Comparison of ENCODE assay signal across 8 mouse cellular contexts in genomic region chr10:128344568-128345275, GRCm38 (mm10). TPM values are rescaled to one million over a fixed set of nuclear protein-coding genes. Genes with fewer than 3 reads are reported as not detected.
DNase-seq lines count a peak whose midpoint lies in the region; ATAC-seq and TF ChIP-seq lines count a peak whose summit lies in the region.

No protein-coding gene starts in this region.

- no peaks in the 10 kb centered on the region for H3K36me3 ChIP-seq in hindbrain, embryonic 15.5 days
- H3K36me3 ChIP-seq in hindbrain, embryonic 10.5 days, result peaks cover 58% of the 10 kb centered on the region
- no peaks in the 10 kb centered on the region for H3K36me3 ChIP-seq in forebrain, postnatal 0 days (ENCODE audit: insufficient read depth)

- H3K9me3 ChIP-seq in hindbrain, embryonic 15.5 days, result no peaks in the 10 kb centered on the region
- no peaks in the 10 kb centered on the region for H3K9me3 ChIP-seq in hindbrain, embryonic 10.5 days
- no peaks in the 10 kb centered on the region for H3K9me3 ChIP-seq in forebrain, postnatal 0 days (ENCODE audit: low read length)

- peak overlapping the region; percentile 47 for H3K27ac ChIP-seq in hindbrain, embryonic 15.5 days (replicated peaks)
- no peak overlapping the region for H3K27ac ChIP-seq in hindbrain, embryonic 10.5 days
- no peak overlapping the region; the same call in 1 of the 2 replicates for H3K27ac ChIP-seq in forebrain, postnatal 0 days (ENCODE audit: low read depth, low read length)

- no peak overlapping the region for H3K4me2 ChIP-seq in hindbrain, embryonic 15.5 days
- no peak overlapping the region for H3K4me2 ChIP-seq in forebrain, postnatal 0 days (ENCODE audit: low read depth)

- no peak overlapping the region for H3K9ac ChIP-seq in hindbrain, embryonic 15.5 days
- H3K9ac ChIP-seq in forebrain, postnatal 0 days, result no peak overlapping the region

- 57% methylated on average over 7 of the region's 7 CpGs for WGBS in hindbrain, embryonic 15.5 days
- WGBS in hindbrain, embryonic 10.5 days, result 83% methylated on average over 7 of the region's 7 CpGs
- 35% methylated on average over 7 of the region's 7 CpGs for WGBS in forebrain, postnatal 0 days

- no peak for DNase-seq in hindbrain, embryonic 10.5 days (ENCODE audit: low spot score)
- peak; percentile 87 for DNase-seq in adrenal gland, postnatal 10 days
- peak; percentile 52 for DNase-seq in forebrain, postnatal 0 days
- peak; percentile 59 to 75 for DNase-seq in left cerebral cortex, adult 9 months (ENCODE audit: low spot score in 2 of 2)
- peak; percentile 73 to 74 for DNase-seq in spleen, postnatal 4 days (ENCODE audit: low spot score in 2 of 2)

- TF ChIP-seq CTCF in forebrain, postnatal 0 days (IDR thresholded peaks at IDR 0.05; ENCODE audit: low read depth), result no peak

- peak; percentile 29; the same call in 1 of the 2 replicates for ATAC-seq in hindbrain, embryonic 15.5 days (ENCODE audit: low FRiP score, low read depth)
- ATAC-seq in forebrain, postnatal 0 days, result peak; percentile 76
- peak; percentile 88 to 97 for ATAC-seq in hematopoietic stem cell, adult 5-6 weeks (replicated peaks in 1 of 2; ENCODE audit: insufficient read depth in 1 of 2, low FRiP score in 2 of 2, low TSS enrichment in 1 of 2, low read depth in 1 of 2, poor library complexity in 2 of 2, severe bottlenecking in 2 of 2)
- ATAC-seq in megakaryocyte-erythroid progenitor cell, adult 5-6 weeks (replicated peaks; ENCODE audit: low FRiP score, low TSS enrichment, poor library complexity, severe bottlenecking), result peak; percentile 96

- peaks cover 19% of the 10 kb centered on the region for H3K4me1 ChIP-seq in hindbrain, embryonic 15.5 days (replicated peaks)
- H3K4me1 ChIP-seq in hindbrain, embryonic 10.5 days (replicated peaks), result peaks cover 7% of the 10 kb centered on the region; the same call in 1 of the 2 replicates
- no peaks in the 10 kb centered on the region for H3K4me1 ChIP-seq in forebrain, postnatal 0 days (ENCODE audit: insufficient read depth)

- H3K27me3 ChIP-seq in hindbrain, embryonic 15.5 days, result no peaks in the 10 kb centered on the region
- no peaks in the 10 kb centered on the region for H3K27me3 ChIP-seq in hindbrain, embryonic 10.5 days (ENCODE audit: insufficient read depth, poor library complexity, severe bottlenecking)
- no peaks in the 10 kb centered on the region for H3K27me3 ChIP-seq in forebrain, postnatal 0 days (ENCODE audit: insufficient read depth, low read length)

- H3K4me3 ChIP-seq in hindbrain, embryonic 15.5 days, result no peak overlapping the region
- no peak overlapping the region for H3K4me3 ChIP-seq in hindbrain, embryonic 10.5 days
- no peak overlapping the region for H3K4me3 ChIP-seq in forebrain, postnatal 0 days (ENCODE audit: low read depth, low read length)

RNA-seq across cellular contexts. Expression of gene Cs, which starts 7.2 kb away (rescaled TPM):
- polyA plus RNA-seq in hindbrain, embryonic 15.5 days (2015; fragmentation: Nextera tagmentation; extraction: Ambion mirVana), result 267 and 278 TPM in 2 replicates
- 231 and 232 TPM in 2 replicates for polyA plus RNA-seq in hindbrain, embryonic 10.5 days (2016; fragmentation: Nextera tagmentation; extraction: Ambion mirVana)
- total RNA-seq in adrenal gland, postnatal 10 days (2021), result 1,000 to 10,000 TPM; 1,048 to 1,207 TPM
- 205 and 250 TPM in 2 replicates for total RNA-seq in forebrain, postnatal 0 days (2014; rRNA removed)
- polyA plus RNA-seq in forebrain, postnatal 0 days (2015; fragmentation: Nextera tagmentation; extraction: Ambion mirVana), result 203 and 255 TPM in 2 replicates
- total RNA-seq in hematopoietic stem cell, adult 5-6 weeks (2017), result 69.8 and 79.5 TPM in 2 replicates
- 226 and 251 TPM in 2 replicates for total RNA-seq in megakaryocyte-erythroid progenitor cell, adult 5-6 weeks (2014; fragmentation: Nextera tagmentation)
- 113 and 182 TPM in 2 replicates for total RNA-seq in megakaryocyte-erythroid progenitor cell, adult 5-6 weeks (2017)

RNA-seq across cellular contexts. Expression of gene Cnpy2, which starts 22.5 kb away (rescaled TPM):
- 188 and 205 TPM in 2 replicates for polyA plus RNA-seq in hindbrain, embryonic 15.5 days (2015; fragmentation: Nextera tagmentation; extraction: Ambion mirVana)
- 252 and 259 TPM in 2 replicates for polyA plus RNA-seq in hindbrain, embryonic 10.5 days (2016; fragmentation: Nextera tagmentation; extraction: Ambion mirVana)
- total RNA-seq in adrenal gland, postnatal 10 days (2021), result 100 to 1,000 TPM; 149 to 165 TPM
- total RNA-seq in forebrain, postnatal 0 days (2014; rRNA removed), result 50.1 and 57.5 TPM in 2 replicates
- 179 and 205 TPM in 2 replicates for polyA plus RNA-seq in forebrain, postnatal 0 days (2015; fragmentation: Nextera tagmentation; extraction: Ambion mirVana)
- 106 and 135 TPM in 2 replicates for total RNA-seq in hematopoietic stem cell, adult 5-6 weeks (2017)
- total RNA-seq in megakaryocyte-erythroid progenitor cell, adult 5-6 weeks (2014; fragmentation: Nextera tagmentation), result 62.8 and 95.5 TPM in 2 replicates
- total RNA-seq in megakaryocyte-erythroid progenitor cell, adult 5-6 weeks (2017), result 86.0 and 87.5 TPM in 2 replicates

RNA-seq across cellular contexts. Expression of gene Coq10a, which starts 24.1 kb away (rescaled TPM):
- polyA plus RNA-seq in hindbrain, embryonic 15.5 days (2015; fragmentation: Nextera tagmentation; extraction: Ambion mirVana), result 38.7 and 41.9 TPM in 2 replicates
- 14.5 and 21.6 TPM in 2 replicates for polyA plus RNA-seq in hindbrain, embryonic 10.5 days (2016; fragmentation: Nextera tagmentation; extraction: Ambion mirVana)
- 100 to 1,000 TPM in 1 of 2 experiments, 10 to 100 TPM in 1; 99.9 to 128 TPM for total RNA-seq in adrenal gland, postnatal 10 days (2021)
- total RNA-seq in forebrain, postnatal 0 days (2014; rRNA removed), result 34.0 and 41.6 TPM in 2 replicates
- polyA plus RNA-seq in forebrain, postnatal 0 days (2015; fragmentation: Nextera tagmentation; extraction: Ambion mirVana), result 48.2 and 50.0 TPM in 2 replicates
- total RNA-seq in hematopoietic stem cell, adult 5-6 weeks (2017), result 8.1 and 8.7 TPM in 2 replicates
- 12.9 and 16.8 TPM in 2 replicates for total RNA-seq in megakaryocyte-erythroid progenitor cell, adult 5-6 weeks (2014; fragmentation: Nextera tagmentation)
- total RNA-seq in megakaryocyte-erythroid progenitor cell, adult 5-6 weeks (2017), result 8.8 and 10.9 TPM in 2 replicates

RNA-seq across cellular contexts. Expression of gene Ankrd52, which starts 32.2 kb away (rescaled TPM):
- polyA plus RNA-seq in hindbrain, embryonic 15.5 days (2015; fragmentation: Nextera tagmentation; extraction: Ambion mirVana), result 10.9 and 13.8 TPM in 2 replicates
- polyA plus RNA-seq in hindbrain, embryonic 10.5 days (2016; fragmentation: Nextera tagmentation; extraction: Ambion mirVana), result 9.6 and 10.3 TPM in 2 replicates
- 10 to 100 TPM; 53.3 to 57.8 TPM for total RNA-seq in adrenal gland, postnatal 10 days (2021)
- 22.3 and 32.6 TPM in 2 replicates for total RNA-seq in forebrain, postnatal 0 days (2014; rRNA removed)
- polyA plus RNA-seq in forebrain, postnatal 0 days (2015; fragmentation: Nextera tagmentation; extraction: Ambion mirVana), result 4.7 and 7.7 TPM in 2 replicates
- 8.9 and 12.1 TPM in 2 replicates for total RNA-seq in hematopoietic stem cell, adult 5-6 weeks (2017)
- 62.2 and 68.5 TPM in 2 replicates for total RNA-seq in megakaryocyte-erythroid progenitor cell, adult 5-6 weeks (2014; fragmentation: Nextera tagmentation)
- total RNA-seq in megakaryocyte-erythroid progenitor cell, adult 5-6 weeks (2017), result 8.3 and 11.7 TPM in 2 replicates

RNA-seq across cellular contexts. Expression of gene Pan2, which starts 41.6 kb away (rescaled TPM):
- 19.1 and 21.4 TPM in 2 replicates for polyA plus RNA-seq in hindbrain, embryonic 15.5 days (2015; fragmentation: Nextera tagmentation; extraction: Ambion mirVana)
- polyA plus RNA-seq in hindbrain, embryonic 10.5 days (2016; fragmentation: Nextera tagmentation; extraction: Ambion mirVana), result 42.5 and 43.7 TPM in 2 replicates
- 10 to 100 TPM; 24.0 to 32.8 TPM for total RNA-seq in adrenal gland, postnatal 10 days (2021)
- 14.9 and 20.0 TPM in 2 replicates for total RNA-seq in forebrain, postnatal 0 days (2014; rRNA removed)
- 9.6 and 11.9 TPM in 2 replicates for polyA plus RNA-seq in forebrain, postnatal 0 days (2015; fragmentation: Nextera tagmentation; extraction: Ambion mirVana)
- 12.7 and 16.9 TPM in 2 replicates for total RNA-seq in hematopoietic stem cell, adult 5-6 weeks (2017)
- total RNA-seq in megakaryocyte-erythroid progenitor cell, adult 5-6 weeks (2014; fragmentation: Nextera tagmentation), result 37.0 and 40.7 TPM in 2 replicates
- 14.2 and 18.0 TPM in 2 replicates for total RNA-seq in megakaryocyte-erythroid progenitor cell, adult 5-6 weeks (2017)

Comparison
In these comparisons a context has a peak if more than half of its experiments do, and no peak if none do; other contexts are left out.
1. ATAC-seq: peak in every context shown above with its lines; median percentile 96 in megakaryocyte-erythroid progenitor cell, adult 5-6 weeks; 92 in hematopoietic stem cell, adult 5-6 weeks; 76 in forebrain, postnatal 0 days; 29 in hindbrain, embryonic 15.5 days.